Mouse (Mus musculus) testis, adult 2 months (tissue): ENCODE measurements around the gene Mettl7b. TPM values are rescaled to one million over a fixed set of nuclear protein-coding genes. Genes with fewer than 3 reads are reported as not detected.

Experiments used
- H3K27ac ChIP-seq: fragments of 200-500 bp; 2 replicates; pipeline ENCODE4 v1.5.1; 2012; ENCODE audit warnings: low read depth, low read length; ENCODE audit not compliant: control insufficient read depth, insufficient read depth
- H3K27me3 ChIP-seq: fragments of 200-500 bp; 2 replicates; pipeline ENCODE4 v1.6.1; 2012; ENCODE audit warnings: mild to moderate bottlenecking, low read length, moderate library complexity; ENCODE audit not compliant: control insufficient read depth, insufficient read depth
- H3K36me3 ChIP-seq: fragments of 200-500 bp; 2 replicates; pipeline ENCODE4 v1.6.1; 2012; ENCODE audit warnings: mild to moderate bottlenecking, low read length; ENCODE audit not compliant: control insufficient read depth, insufficient read depth
- H3K4me1 ChIP-seq: fragments of 200-500 bp; 2 replicates; pipeline ENCODE4 v1.6.1; 2012; ENCODE audit warnings: low read length; ENCODE audit not compliant: control insufficient read depth, insufficient read depth
- H3K4me3 ChIP-seq: fragments of 200-500 bp; 2 replicates; pipeline ENCODE4 v1.5.1; 2012; ENCODE audit warnings: low read depth, mild to moderate bottlenecking, low read length, moderate library complexity, mixed read lengths; ENCODE audit not compliant: control insufficient read depth
- CTCF ChIP-seq: fragments of 200-500 bp; IDR thresholded peaks from 2 replicates; pipeline ENCODE4 v1.5.1; 2012; ENCODE audit warnings: low read depth, mild to moderate bottlenecking, inconsistent platforms, low read length, moderate library complexity; ENCODE audit not compliant: control insufficient read depth, insufficient read depth, insufficient replicate concordance
- POLR2A ChIP-seq: fragments of 200-500 bp; IDR thresholded peaks from 2 replicates; pipeline ENCODE4 v1.6.1; 2012; ENCODE audit warnings: low read depth, mild to moderate bottlenecking, inconsistent platforms, low read length, moderate library complexity; ENCODE audit not compliant: control insufficient read depth
- polyA plus RNA-seq: library from polyadenylated mRNA; depleted of rRNA; stranded (reverse); fragments of >200 nt; gene quantifications from 2 replicates; pipeline ENCODE4 v1.2.3, GENCODE M21; 2012

Gene Mettl7b
- polyA plus RNA-seq, 1 experiment, result 1.3 TPM

GRCm38 (mm10) chr10:128960142-128960541, 646 bp downstream of the Mettl7b start:
- Histone ChIP-seq H3K27ac (no peak overlapping the region), H3K27me3 (no peaks in the 10 kb centered on the region), H3K36me3 (no peaks in the 10 kb centered on the region), H3K4me1 (peaks cover 3% of the 10 kb centered on the region; the same call in 1 of the 2 replicates), H3K4me3 (no peak overlapping the region)
- TF ChIP-seq CTCF (no peak), POLR2A (no peak)

DNA sequence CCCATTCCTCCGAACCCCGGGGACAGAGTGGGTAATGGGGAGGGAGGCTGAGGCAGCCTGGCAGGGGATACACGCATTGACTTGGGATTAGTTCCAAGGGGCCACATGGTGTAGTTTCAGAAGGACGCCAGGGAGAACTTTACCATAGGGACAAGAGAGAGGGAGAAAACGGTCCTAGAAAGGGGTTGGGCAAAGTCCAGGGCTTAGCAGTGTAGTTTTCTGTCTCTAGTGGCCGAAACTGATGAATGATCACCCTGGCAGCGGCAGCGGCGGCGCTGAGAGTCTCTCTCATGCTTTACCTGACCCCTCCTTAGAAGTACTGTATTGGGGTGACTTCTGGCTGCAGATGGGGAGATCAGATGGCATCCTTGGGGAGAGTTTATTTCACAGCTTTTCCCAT, 2.4 kb downstream of the Mettl7b start:
- no peaks in the 10 kb centered on the region for H3K36me3 ChIP-seq
- H3K27ac ChIP-seq, result no peak overlapping the region
- no peak overlapping the region for H3K4me3 ChIP-seq
- TF ChIP-seq CTCF, result no peak
- no peak for TF ChIP-seq POLR2A
- no peaks in the 10 kb centered on the region for H3K27me3 ChIP-seq
- H3K4me1 ChIP-seq, result peaks cover 3% of the 10 kb centered on the region; the same call in 1 of the 2 replicates

- H3K4me1 ChIP-seq, result no peaks in the 10 kb centered on the region; the same call in 1 of the 2 replicates
- peak overlapping the region; percentile 32; the same call in 1 of the 2 replicates for H3K4me3 ChIP-seq
- no peak overlapping the region for H3K27ac ChIP-seq
- H3K27me3 ChIP-seq, result no peaks in the 10 kb centered on the region
- TF ChIP-seq POLR2A (no peak), CTCF (no peak)
- no peaks in the 10 kb centered on the region for H3K36me3 ChIP-seq
These were observed 10.4 kb downstream of the Mettl7b start for GRCm38 (mm10) chr10:128950208-128950887.

DNA sequence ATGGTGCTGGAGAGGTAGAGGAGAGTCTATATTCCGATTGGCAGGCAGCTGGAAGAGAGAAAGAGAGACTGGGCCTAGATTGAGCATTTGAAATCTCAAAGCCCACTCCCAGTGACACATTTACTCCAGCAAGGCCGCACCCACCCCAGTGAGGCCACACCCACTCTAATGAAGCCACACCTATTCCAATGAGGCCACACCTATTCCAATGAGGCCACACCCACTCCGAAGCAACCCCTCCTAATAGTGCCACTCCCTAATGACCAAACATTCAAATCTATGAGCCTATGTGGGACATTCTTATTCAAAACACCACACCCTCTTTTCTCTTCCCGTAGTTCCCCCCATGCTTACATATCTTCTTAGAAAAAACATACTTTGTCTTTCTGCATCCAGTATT, 13.3 kb downstream of the Mettl7b start:
- Histone ChIP-seq H3K4me3 (no peak overlapping the region; the same call in 1 of the 2 replicates), H3K36me3 (no peaks in the 10 kb centered on the region), H3K4me1 (no peaks in the 10 kb centered on the region; the same call in 1 of the 2 replicates), H3K27me3 (no peaks in the 10 kb centered on the region), H3K27ac (0 out of 2 replicates have a peak overlapping the region, but pooled peaks have one; percentile 37)
- TF ChIP-seq POLR2A, result no peak
- no peak for TF ChIP-seq CTCF

GRCm38 (mm10) chr10:128945675-128946074, 15.1 kb downstream of the Mettl7b start:
- H3K4me1 ChIP-seq, result no peaks in the 10 kb centered on the region; the same call in 1 of the 2 replicates
- no peaks in the 10 kb centered on the region for H3K36me3 ChIP-seq
- H3K27me3 ChIP-seq, result no peaks in the 10 kb centered on the region
- TF ChIP-seq POLR2A, result no peak
- peak; percentile 80; the same call in 1 of the 2 replicates for TF ChIP-seq CTCF
- no peak overlapping the region for H3K27ac ChIP-seq
- H3K4me3 ChIP-seq, result peak overlapping the region; percentile 79

GRCm38 (mm10) chr10:128940475-128941061, 20.2 kb downstream of the Mettl7b start:
- H3K4me1 ChIP-seq, result no peaks in the 10 kb centered on the region; the same call in 1 of the 2 replicates
- no peaks in the 10 kb centered on the region for H3K36me3 ChIP-seq
- H3K27me3 ChIP-seq, result no peaks in the 10 kb centered on the region
- no peak for TF ChIP-seq CTCF
- TF ChIP-seq POLR2A, result no peak
- H3K4me3 ChIP-seq, result no peak overlapping the region
- H3K27ac ChIP-seq, result no peak overlapping the region

DNA sequence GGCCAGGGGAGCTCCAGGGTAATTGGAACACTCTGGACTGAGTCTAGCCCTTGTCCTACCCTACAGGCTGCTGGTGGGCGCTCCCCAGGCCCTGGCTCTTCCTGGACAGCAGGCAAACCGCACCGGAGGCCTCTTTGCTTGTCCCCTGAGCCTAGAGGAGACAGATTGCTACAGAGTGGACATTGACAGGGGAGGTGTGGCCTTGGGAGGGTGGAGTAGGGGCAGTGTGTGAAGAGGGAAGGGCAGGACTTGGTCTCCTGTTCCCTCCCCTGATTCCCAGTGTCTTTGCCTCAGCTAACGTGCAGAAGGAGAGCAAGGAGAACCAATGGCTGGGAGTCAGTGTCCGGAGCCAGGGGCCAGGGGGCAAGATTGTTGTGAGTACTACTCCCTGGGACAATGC, 21.8 kb downstream of the Mettl7b start:
- Histone ChIP-seq H3K27ac (no peak overlapping the region), H3K4me3 (no peak overlapping the region), H3K27me3 (0 out of 2 replicates have a peak, but pooled peaks cover under 1% of the 10 kb centered on the region), H3K36me3 (no peaks in the 10 kb centered on the region), H3K4me1 (peaks cover 4% of the 10 kb centered on the region)
- no peak for TF ChIP-seq CTCF
- no peak for TF ChIP-seq POLR2A
